Mouse (Mus musculus): ENCODE results near the gene Ascc3. TPM values are rescaled to one million over a fixed set of nuclear protein-coding genes. Genes with fewer than 3 reads are reported as not detected.

Gene Ascc3
- 13.3 and 16.5 TPM in 2 replicates for polyA plus RNA-seq (2012; rRNA removed)

GRCm38 (mm10) chr10:50592355-50593293 is at the start of gene Ascc3:
Gene Ascc3, plus strand, starts transcription at chr10:50592669.

GRCm38 (mm10) chr10:50894170-50894991 is 301.9 kb downstream of the Ascc3 start, which contains the start of gene Sim1:
Gene Sim1, plus strand, starts transcription at chr10:50894754.

